Mouse (Mus musculus) v-Abl transformed pro-B cells (cell line): Measurements from ENCODE around the gene Hoxb4.

Experiments
- in situ Hi-C, 2 experiments: fragments of 400-800 bp; cut with MboI; formaldehyde crosslinking; loops; one replicate each; pipeline ENCODE4 v1.15.1; 2025; ENCODE audit not compliant: unreplicated experiment in 2 of 2

Hoxb4 gene

GRCm38 (mm10) chr11:96345220-96345892, 27.3 kb downstream of the Hoxb4 start:
- in situ Hi-C loops: no loop called here

DNA sequence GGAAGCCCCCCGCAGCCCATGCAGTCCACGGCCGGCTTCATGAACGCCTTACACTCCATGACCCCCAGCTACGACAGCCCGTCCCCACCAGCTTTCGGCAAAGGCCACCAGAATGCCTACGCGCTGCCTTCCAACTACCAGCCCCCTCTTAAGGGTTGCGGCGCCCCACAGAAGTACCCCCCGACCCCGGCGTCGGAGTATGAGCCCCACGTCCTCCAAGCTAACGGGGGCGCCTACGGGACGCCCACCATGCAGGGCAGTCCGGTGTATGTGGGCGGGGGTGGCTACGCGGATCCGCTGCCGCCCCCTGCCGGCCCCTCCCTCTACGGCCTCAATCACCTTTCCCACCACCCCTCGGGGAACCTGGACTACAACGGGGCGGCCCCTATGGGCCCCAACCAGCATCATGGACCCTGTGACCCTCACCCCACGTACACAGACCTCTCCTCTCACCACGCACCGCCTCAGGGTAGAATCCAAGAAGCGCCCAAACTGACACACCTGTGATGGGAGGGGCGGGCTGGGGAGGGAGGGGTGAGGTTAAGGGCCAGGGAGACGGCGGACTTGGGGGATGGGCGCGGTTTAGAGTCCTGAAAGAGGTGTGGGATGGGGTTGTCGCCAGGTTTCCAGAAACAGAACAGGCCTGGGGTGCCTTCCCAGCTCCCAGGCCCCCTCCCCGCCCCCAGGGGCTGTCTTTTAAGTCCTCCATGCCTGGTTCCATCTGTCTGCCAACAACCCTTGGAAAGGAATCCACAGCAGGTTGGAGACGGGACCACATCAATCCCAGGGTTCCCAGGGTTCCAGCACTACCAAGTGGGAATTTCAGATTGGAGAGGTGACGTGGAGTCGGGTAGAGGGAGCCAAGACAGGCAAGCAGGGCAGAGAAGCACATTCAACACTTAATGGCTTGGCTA, 28.1 kb downstream of the Hoxb4 start:
- in situ Hi-C loops: no loop called here

- in situ Hi-C loops: no loop called here
Measured at GRCm38 (mm10) chr11:96346916-96347520, 29.0 kb downstream of the Hoxb4 start.

GRCm38 (mm10) chr11:96347717-96348116, 29.6 kb downstream of the Hoxb4 start:
- in situ Hi-C loops: no loop called here

GRCm38 (mm10) chr11:96348141-96348928, 30.3 kb downstream of the Hoxb4 start:
- in situ Hi-C loops: no loop called here

GRCm38 (mm10) chr11:96348988-96349387, 30.9 kb downstream of the Hoxb4 start:
- in situ Hi-C loops: no loop called here

DNA sequence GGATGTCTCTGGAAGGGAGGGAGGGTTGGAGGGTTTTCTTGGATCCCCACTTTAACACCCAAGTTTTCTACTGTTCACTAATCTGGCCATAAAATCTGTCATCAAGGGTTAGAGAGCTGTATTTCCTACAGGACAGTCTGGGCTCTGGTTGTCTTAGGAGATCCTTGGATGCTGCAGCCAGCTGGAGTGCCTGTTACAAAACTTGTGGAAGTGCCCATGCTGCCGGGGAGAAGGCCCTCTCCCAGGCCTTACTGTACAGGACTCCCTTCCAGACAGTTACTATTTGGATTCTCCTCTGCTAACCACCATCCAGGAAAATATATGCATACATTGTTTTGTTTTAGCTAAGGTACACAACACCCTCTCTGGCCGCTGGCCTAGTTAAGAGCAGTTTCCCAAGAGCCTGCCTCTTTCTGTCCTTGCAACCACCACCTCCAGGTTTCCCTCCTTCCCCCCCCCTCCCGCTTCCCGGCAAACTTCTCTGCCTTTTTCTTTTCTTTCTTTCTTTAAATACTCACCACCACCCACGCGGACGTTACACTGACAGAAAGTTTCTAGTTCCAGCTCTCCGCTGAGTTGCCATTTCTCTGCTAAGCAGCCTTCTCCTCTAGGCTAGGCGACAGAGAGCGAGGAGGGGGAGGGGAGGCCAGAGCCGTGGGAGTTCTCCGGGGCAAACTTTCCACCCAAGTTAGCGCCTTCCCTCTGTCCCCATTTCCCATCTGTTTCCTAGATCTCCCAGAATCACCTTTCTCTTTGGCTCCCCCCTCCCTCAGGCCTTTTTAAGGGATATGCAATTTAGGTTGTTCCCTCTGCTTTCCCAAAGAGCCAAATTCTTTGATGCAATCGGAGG, 31.6 kb downstream of the Hoxb4 start:
- in situ Hi-C loops: no loop called here

DNA sequence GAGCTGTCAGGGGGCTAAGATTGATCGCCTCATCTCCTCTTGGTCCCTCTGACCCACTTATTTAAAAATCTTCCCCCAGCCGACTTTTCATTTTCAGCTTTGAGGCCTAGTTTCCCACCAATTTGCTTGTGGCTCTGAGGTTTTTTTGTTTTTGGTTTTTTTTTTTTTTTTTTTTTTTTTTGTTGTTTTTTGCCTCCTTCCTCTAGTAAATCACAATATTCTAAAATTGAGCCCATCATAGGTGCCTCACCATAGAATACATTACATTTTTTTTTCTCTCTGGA, 32.2 kb downstream of the Hoxb4 start, which contains the start of gene Hoxb2:
TSS of gene Hoxb2 (plus strand) at position 185 of the 284 bp plus-strand sequence.
- in situ Hi-C loops: no loop called here

DNA sequence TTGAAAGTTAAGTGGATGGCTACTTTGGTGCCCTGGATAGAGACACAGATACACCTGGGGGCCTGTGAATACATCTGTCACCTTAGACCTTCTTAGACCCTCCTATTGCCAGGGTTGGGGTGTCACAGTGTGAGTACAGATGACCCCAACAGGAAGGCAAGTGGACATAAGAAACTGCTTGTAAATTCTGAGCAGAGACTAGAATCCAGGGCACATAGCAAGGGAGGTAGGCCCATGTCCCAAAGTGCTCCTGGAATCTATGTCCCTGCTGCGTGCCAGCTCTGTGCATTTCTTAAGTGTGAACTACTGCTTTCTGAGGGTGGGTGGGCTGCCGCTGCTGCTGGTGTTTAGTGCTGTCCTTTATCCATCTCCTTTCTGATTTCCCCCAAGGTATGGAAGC, 32.7 kb downstream of the Hoxb4 start:
- in situ Hi-C loops: no loop called here

- in situ Hi-C loops: no loop called here
Measured at GRCm38 (mm10) chr11:96351312-96351711, 33.2 kb downstream of the Hoxb4 start.

GRCm38 (mm10) chr11:96351831-96352230, 33.8 kb downstream of the Hoxb4 start:
- in situ Hi-C loops: no loop called here

GRCm38 (mm10) chr11:96352691-96353521, 34.8 kb downstream of the Hoxb4 start:
- in situ Hi-C loops: no loop called here

GRCm38 (mm10) chr11:96353522-96353841, 35.4 kb downstream of the Hoxb4 start:
- in situ Hi-C loops: no loop called here

GRCm38 (mm10) chr11:96353939-96354338, 35.9 kb downstream of the Hoxb4 start:
- in situ Hi-C loops: no loop called here

DNA sequence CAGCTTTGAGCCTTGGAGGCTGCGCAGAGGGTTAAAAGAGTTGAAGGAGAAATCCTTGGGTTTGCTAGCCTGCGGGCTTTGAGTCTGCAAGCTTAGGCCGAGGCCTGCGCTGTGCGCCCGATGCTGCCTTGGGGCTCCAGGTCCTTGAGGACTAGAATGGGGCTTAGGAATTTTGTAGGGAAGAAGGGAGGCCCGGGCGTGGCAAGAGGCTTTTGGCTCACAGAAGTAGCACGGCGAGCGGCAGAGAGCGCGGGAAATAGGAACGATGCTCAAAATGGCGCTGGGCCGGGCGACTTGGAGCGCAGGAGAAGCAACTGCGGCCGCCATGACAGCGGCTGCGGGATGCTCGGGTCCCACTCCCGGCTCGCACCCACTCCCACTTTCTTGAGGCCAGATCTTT, 36.3 kb downstream of the Hoxb4 start:
- in situ Hi-C loops: no loop called here

DNA sequence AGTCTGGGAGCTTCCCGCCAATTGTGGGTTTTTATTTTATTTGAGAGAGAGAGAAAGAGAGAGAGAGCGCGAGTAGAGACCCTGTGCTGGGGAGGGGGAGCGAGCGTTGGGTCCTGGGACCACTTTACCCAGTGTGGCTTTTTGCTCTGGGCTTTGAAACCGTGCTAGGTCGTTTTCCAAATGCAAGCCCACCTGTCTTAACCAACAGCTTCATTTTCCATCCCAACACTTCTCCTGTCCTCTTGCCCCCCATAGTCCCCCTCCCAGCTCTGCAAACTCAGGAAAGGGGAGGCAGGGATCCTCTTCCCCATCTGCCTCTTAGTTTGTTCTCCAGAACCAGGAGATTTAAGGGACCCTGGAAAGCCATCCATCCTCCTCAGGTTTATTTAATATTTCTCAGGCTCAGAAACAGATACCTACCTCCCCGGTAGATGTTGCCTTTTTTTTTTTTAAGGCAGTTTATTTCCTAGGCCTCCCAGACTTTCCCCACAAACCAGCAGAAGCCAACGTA, 36.8 kb downstream of the Hoxb4 start:
- in situ Hi-C loops: no loop called here

- in situ Hi-C loops: no loop called here
Measured at GRCm38 (mm10) chr11:96363807-96364206, 45.7 kb downstream of the Hoxb4 start.

- in situ Hi-C loops: no loop called here
Measured at GRCm38 (mm10) chr11:96365441-96366091, 47.5 kb downstream of the Hoxb4 start, which contains the start of gene Hoxb1. Hoxb1 (plus strand) TSS chr11:96365752.
